Mouse (Mus musculus) urinary bladder, postnatal 25 days (tissue): ENCODE results near the gene Nxpe5.
A peak's percentile ranks its signal among the peaks of the same experiment; 100 is the strongest.
"Not testable (repeated sequence)": the region's sequence is repeated elsewhere in the genome, so short reads cannot be mapped to it uniquely, and the experiment has no call there.

ENCODE experiments used
- DNase-seq: peaks from one replicate; pipeline ENCODE4 v3.0.0; 2022; ENCODE audit warnings: low spot score

Nxpe5 gene

GRCm38 (mm10) chr5:138225700-138226099, at the start of gene Nxpe5:
Gene Nxpe5, plus strand, starts transcription at chr5:138225898.
- DNase-seq, result no peak

GRCm38 (mm10) chr5:138186950-138187638, 38.6 kb upstream of the Nxpe5 start, which contains the start of the genes Taf6 and Cnpy4:
Gene Taf6, minus strand, starts transcription at chr5:138187451.
Gene Cnpy4, plus strand, starts transcription at chr5:138187485.
- peak; percentile 77 for DNase-seq

DNA sequence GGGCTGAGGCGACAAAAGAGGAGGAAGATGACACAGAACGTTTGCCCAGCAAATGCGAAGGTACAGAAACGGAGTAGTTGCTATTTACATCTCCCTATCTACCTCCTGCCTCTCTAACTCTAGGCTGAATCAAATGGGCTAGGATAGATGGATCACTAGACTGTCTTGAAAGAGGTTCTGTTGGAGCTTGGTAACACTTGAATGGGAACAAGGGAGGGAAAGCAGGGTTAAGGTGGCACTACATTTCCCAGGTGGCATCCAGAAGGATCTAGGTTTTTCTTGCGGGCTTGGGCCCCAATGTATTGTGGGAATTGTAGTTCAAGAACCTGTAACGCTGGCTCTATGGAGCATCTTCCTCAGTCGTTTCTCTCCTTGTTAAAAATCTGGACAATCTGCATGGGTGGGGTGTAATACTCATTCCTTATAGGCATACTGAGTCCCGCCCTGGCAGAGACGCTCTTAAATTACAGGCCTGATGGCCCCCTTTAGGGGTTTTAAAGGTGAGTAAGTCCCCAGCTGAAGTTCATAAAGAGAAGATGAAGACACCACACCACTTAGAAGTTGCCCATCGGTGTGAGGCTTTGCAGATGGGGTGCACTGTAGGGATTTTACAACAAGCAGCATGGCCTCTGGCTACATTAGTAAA, 37.9 kb upstream of the Nxpe5 start:
- DNase-seq, result peak; percentile 23

GRCm38 (mm10) chr5:138193771-138194727, 31.6 kb upstream of the Nxpe5 start, which contains the start of gene Mblac1:
Gene Mblac1, plus strand, starts transcription at chr5:138194314.
- peak; percentile 77 for DNase-seq

DNA sequence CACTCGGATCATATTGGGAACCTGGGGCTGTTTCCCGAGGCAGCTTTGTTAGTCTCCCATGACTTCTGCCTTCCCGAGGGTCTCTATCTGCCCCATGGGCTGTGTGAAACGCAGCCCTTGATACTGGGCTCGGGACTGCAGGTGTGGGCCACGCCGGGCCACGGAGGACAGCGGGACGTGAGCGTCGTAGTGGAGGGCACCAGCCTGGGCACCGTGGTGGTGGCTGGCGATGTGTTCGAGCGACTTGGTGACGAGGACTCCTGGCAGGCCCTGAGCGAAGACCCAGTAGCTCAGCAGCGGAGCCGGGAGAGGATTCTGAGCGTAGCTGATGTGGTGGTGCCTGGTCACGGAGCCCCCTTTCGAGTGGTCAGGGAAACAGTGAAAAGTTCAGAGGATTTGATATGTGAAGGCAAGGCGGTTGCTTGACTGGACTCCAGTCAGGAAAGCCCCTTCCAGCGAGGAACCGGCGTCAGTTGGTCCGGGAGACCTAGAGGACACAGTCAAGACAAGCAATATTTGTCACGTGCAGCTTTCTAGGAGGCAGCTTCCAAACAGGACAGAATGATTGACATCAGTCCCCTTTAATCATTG, 30.8 kb upstream of the Nxpe5 start:
- peak; percentile 31 for DNase-seq

DNA sequence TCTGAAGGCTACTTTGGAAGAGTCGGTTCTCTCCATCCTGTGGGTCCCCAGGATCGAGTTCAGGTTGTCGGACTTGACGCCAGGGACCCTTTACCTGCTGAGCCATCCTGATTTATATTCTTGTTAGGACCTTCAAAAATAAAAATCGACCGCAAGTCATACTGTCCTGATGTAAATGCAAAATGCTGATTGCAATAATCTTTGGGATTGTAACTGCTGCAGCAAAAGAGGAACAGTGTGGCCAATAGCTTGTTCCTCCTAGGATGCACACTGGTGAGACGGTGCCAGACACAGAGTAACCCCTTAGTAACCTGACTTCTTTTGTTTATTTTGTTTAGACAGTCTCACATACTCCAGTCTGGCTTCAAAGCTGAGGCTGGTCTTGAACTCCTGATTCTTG, 30.2 kb upstream of the Nxpe5 start:
- DNase-seq, result no peak

DNA sequence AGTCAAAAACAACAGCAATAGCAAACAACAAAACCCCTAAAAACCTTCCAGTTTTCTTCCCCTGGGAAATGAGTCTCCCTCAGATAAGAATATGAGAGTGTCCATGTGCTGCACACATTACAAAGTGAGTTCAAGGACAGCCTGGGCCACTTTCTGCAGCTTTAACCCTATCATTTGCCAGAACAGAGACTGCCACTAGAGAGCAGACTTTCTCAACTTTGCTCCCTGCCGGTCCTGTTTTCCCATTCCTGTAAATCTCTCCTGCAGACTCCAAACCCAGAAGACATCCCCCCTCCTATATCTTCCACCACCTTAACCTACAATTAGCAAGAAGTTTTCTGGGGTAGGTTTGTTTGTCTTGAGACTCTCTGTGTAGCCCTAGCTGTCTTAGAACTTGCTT, 26.1 kb upstream of the Nxpe5 start:
- DNase-seq, result no peak

DNA sequence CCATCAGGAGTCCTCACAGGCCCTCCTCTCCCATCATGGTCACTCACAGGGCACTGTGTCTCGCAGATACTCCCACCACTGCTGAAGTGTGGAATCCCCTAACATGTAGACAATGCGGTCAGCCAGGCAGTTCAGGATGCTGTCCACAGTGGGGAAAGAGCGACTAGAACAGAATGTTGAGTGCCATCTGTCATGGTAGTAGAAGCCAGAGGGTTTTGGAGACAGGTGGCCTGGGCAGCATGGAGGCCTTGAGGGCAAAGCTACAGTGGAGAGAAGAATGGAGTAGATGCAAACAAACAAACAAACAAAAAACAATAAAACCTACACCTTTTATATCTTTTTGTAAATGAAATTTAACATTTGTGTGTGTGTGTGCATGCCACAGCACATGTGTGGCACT, 23.6 kb upstream of the Nxpe5 start:
- DNase-seq, result no peak

GRCm38 (mm10) chr5:138207253-138207652, 18.4 kb upstream of the Nxpe5 start:
- no peak for DNase-seq

DNA sequence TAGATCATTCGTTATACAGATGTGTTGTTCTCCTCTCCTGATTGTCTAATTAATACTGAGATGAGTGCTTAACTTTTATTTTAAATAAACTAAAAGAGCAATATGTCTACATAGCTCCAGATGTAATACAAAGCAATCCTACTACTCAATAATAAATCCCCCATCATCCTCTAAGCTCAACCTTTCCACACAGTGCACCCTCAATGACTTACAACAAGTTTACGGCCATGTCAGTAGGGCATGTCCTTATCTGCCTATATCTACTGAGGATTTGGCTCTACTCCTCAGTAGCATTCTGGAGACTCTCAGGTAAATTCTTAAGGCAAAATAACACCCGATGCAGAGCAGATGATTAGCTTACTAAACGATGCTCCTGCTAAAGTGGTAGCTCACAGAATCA, 17.8 kb upstream of the Nxpe5 start:
- no peak for DNase-seq

DNA sequence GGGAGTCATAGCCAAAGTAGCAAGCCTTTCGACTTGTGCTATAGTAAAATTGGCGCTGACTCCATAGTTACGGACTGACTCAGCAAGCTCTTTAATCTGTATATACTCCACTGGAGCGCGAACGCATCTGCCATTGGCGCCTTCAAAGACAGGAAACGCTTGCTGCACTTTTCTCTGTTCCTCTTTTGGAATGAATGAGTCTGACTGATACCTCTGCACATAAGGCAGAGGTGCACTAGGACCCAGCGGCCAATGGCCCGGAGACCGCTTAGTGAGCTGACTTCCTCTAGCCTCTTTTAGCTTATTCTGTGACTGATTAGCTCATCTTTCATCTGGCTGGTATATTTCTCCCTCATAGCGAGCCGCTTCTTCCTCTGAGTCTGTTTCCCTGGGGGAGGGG, 9.1 kb upstream of the Nxpe5 start:
- not testable (repeated sequence) for DNase-seq

DNA sequence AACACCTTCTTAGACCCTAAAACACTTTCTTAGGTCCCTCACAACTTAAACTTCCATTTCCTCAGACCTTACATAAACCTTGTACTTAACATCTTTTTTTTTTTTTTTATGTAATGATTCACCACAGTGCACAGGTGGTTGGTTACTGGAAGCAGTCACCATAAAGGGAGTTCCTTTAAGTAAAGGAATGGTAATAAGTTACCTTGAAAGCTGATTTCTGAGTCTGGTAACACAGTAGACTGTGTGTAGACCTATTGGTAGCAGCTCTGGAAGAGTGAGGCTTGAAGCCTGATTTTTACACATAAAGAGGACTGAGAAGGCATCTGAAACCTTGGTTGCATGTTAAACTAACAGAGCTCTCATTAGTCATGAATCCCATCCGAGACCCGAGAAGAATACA, 5.8 kb upstream of the Nxpe5 start:
- no peak for DNase-seq

DNA sequence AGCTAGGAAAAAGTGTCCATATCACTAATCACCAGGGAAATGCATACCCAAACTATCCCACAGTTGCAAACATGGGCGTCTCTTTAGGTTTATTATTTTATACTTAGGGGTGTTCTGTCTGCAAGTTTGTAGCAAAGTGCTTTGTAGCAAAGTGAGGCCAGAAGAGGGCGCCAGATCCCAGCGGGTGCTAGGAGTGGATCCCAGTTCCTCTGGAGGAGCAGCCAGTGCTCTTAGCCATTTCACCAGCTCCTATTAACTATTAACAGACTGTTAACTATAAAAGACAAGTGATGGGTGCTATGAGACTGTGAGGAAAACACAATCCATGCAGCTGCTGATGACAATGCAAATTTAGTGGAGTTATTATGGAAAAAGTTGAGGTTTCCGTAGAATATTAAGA, 3.6 kb upstream of the Nxpe5 start:
- peak; percentile 91 for DNase-seq

- DNase-seq, result no peak
These were observed 2.4 kb upstream of the Nxpe5 start for GRCm38 (mm10) chr5:138223287-138223686.

- no peak for DNase-seq
These were observed 793 bp downstream of the Nxpe5 start for GRCm38 (mm10) chr5:138226491-138226890.

GRCm38 (mm10) chr5:138227367-138227766, 1.7 kb downstream of the Nxpe5 start:
- no peak for DNase-seq

DNA sequence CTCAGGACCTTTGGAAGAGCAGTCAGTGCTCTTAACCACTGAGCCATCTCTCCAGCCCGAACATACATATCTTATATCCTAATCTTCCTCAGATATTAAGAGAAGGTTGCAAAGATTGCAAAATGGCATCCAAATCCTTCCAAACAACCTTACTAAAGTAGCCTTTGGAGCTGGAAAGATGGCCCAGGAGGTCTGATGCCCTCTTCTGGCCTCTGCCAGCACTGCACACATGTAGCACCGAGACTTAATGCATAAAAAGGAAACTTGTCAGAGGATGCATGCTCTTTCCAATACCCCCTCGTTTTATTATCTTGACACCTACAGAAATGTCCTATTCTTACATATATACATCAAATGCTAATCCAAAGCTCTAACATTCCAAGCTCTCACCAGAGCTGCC, 2.3 kb downstream of the Nxpe5 start:
- DNase-seq, result no peak

DNA sequence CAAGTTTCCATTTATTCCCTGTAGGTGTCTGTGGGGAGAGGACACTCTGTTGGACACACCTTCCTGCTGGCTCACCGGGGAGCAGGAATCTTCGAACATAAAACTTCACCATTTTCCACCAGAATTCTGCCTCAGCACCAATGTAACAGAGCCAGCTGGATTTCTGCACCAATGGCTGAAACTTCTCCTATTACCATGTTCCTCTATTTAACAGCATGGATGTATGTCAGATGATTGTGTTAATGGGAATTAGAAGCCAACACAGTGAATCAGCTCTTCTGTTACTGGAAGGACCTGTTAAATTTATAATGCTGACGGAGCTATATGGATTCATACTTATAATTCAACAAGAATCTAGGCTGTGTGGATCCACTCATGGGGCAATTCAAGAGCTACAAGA, 3.8 kb downstream of the Nxpe5 start:
- DNase-seq, result no peak

GRCm38 (mm10) chr5:138233778-138234177, 8.1 kb downstream of the Nxpe5 start:
- no peak for DNase-seq

DNA sequence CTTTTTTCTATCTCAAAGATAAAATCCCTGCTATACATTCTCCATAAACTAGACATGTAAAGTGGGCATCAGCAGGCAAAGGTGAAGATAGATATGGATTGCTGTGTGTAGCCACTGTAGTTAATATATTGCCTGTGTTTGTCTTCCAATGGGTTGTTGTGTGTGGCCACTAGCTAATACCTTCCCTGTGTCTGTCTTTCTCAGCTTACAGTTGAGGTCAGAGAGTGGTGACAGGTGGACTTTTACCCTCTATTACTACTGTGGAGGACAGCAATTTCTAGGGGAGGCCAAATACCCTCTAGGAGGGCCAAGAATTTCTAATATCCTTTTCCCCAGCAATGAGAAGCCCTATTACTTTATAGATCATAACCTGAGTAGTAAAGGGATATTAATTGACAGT, 8.5 kb downstream of the Nxpe5 start:
- no peak for DNase-seq

DNA sequence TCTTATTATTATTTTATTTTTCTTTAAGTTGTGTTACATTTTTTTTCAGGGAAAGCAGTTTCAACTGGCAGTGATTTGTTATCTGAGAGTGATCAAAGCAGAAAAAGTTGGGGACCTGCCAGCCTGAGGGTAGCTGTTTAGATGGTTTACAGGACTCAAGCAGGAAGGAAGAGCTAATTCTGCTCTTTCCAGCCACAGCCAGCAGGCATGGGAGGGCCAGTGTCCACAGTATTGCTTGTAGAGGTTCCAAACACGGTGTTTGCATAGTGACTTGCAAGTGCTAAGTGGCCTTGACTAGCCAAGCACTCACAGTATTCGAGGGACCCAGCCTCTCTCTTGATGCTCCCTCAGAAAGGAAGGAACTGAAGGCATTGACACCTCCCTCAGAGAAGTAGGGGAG, 15.8 kb downstream of the Nxpe5 start:
- DNase-seq, result no peak

GRCm38 (mm10) chr5:138251144-138251543, 25.4 kb downstream of the Nxpe5 start:
- DNase-seq, result no peak
